Mouse (Mus musculus) layer of hippocampus, postnatal 14 days (tissue): ENCODE data around the gene Pex6. TPM values are rescaled to one million over a fixed set of nuclear protein-coding genes. Genes with fewer than 3 reads are reported as not detected.
A peak's percentile ranks its signal among the peaks of the same experiment; 100 is the strongest.
"Not testable (repeated sequence)": the region's sequence is repeated elsewhere in the genome, so short reads cannot be mapped to it uniquely, and the experiment has no call there.

Experiments
- DNase-seq, 2 experiments: peaks; one replicate each; pipeline ENCODE4 v3.0.0; 2021 to 2022; ENCODE audit warnings: low spot score in 2 of 2, mixed read lengths in 1 of 2
- total RNA-seq, 2 experiments: library from RNA; stranded (reverse); gene quantifications; 2 replicates each; pipeline ENCODE4 v1.2.3; 2021

Gene Pex6
- total RNA-seq, 2 experiments from 2014 or later, result 32.0 to 36.8 TPM

GRCm38 (mm10) chr17:46728904-46729318 lies 17.6 kb downstream of the Pex6 start, which contains the start of gene Gnmt:
Gnmt (minus strand) TSS chr17:46729168.
- no peak for DNase-seq

- no peak for DNase-seq
These were observed 22.8 kb downstream of the Pex6 start for GRCm38 (mm10) chr17:46734055-46734454.

GRCm38 (mm10) chr17:46735287-46735686 lies 24.0 kb downstream of the Pex6 start:
- no peak for DNase-seq

GRCm38 (mm10) chr17:46736160-46736559 lies 24.9 kb downstream of the Pex6 start:
- no peak for DNase-seq

- no peak for DNase-seq
These were observed 30.0 kb downstream of the Pex6 start for GRCm38 (mm10) chr17:46741305-46741704.

GRCm38 (mm10) chr17:46742986-46743385 lies 31.7 kb downstream of the Pex6 start:
- no peak for DNase-seq

- DNase-seq, result no peak
These were observed 34.2 kb downstream of the Pex6 start for GRCm38 (mm10) chr17:46745506-46745905.

GRCm38 (mm10) chr17:46747234-46747633 lies 36.0 kb downstream of the Pex6 start:
- DNase-seq, result no peak

GRCm38 (mm10) chr17:46747806-46748205 lies 36.5 kb downstream of the Pex6 start:
- DNase-seq, result no peak

GRCm38 (mm10) chr17:46749282-46749681 lies 38.0 kb downstream of the Pex6 start:
- DNase-seq, result no peak

- DNase-seq, result no peak
These were observed 39.3 kb downstream of the Pex6 start for GRCm38 (mm10) chr17:46750580-46750979.

- peak in 1 of 2 experiments; percentile 71 for DNase-seq
These were observed 40.0 kb downstream of the Pex6 start for GRCm38 (mm10) chr17:46751056-46751793.

GRCm38 (mm10) chr17:46751794-46752556 lies 40.7 kb downstream of the Pex6 start, which contains the start of gene Cnpy3:
Cnpy3 (minus strand) TSS chr17:46752214.
- DNase-seq, result peak; percentile 97 to 98

GRCm38 (mm10) chr17:46758753-46759152 lies 47.5 kb downstream of the Pex6 start:
- DNase-seq, result no peak

GRCm38 (mm10) chr17:46763544-46763943 lies 52.3 kb downstream of the Pex6 start, which contains the start of gene Ptcra:
Ptcra (minus strand) TSS chr17:46763712.
- DNase-seq, result no peak

- DNase-seq, result not testable (repeated sequence)
These were observed 53.7 kb downstream of the Pex6 start for GRCm38 (mm10) chr17:46764916-46765315.

GRCm38 (mm10) chr17:46767868-46768267 lies 56.6 kb downstream of the Pex6 start:
- DNase-seq, result no peak

- DNase-seq, result no peak
These were observed 59.3 kb downstream of the Pex6 start for GRCm38 (mm10) chr17:46770546-46770945.

- no peak for DNase-seq
These were observed 59.8 kb downstream of the Pex6 start for GRCm38 (mm10) chr17:46771025-46771424.

GRCm38 (mm10) chr17:46771616-46772015 lies 60.4 kb downstream of the Pex6 start:
- DNase-seq, result no peak

GRCm38 (mm10) chr17:46772038-46772403 lies 60.8 kb downstream of the Pex6 start:
- DNase-seq, result no peak
